In genomic region chr9:8895205-8895604, GRCm38 (mm10) we compare ENCODE assay signal across 21 mouse cellular contexts. TPM values are rescaled to one million over a fixed set of nuclear protein-coding genes. Genes with fewer than 3 reads are reported as not detected.
DNase-seq lines count a peak whose midpoint lies in the region; ATAC-seq lines count a peak whose summit lies in the region.
"Had no signal": no experiment of that assay in that cellular context is flagged by ENCODE, and none has a peak within 500 bp of the region (broad histone marks: within the 10 kb centered on the region; RNA-seq: fewer than 3 reads in every experiment).

No protein-coding gene starts in this region.

- ATAC-seq in common myeloid progenitor, adult 5-6 weeks (replicated peaks; ENCODE audit: low read depth, poor library complexity, severe bottlenecking): peak; percentile 94
- peak; percentile 71 for ATAC-seq in megakaryocyte progenitor cell, adult 5-6 weeks (replicated peaks; ENCODE audit: poor library complexity)
- ATAC-seq: CD4-positive, CD25-positive, alpha-beta regulatory T cell, adult 4 months; forebrain, embryonic 13.5 days; forebrain, embryonic 15.5 days; forebrain, postnatal 0 days; Patski had no signal

- peak; percentile 66 for DNase-seq in 416B (ENCODE audit: low read depth)
- DNase-seq in T-cell, adult 2 months (ENCODE audit: low spot score): no peak
- DNase-seq in kidney, adult 9 months: no peak
- DNase-seq: adrenal gland, adult 2 months; adrenal gland, postnatal 10 days; adrenal gland, postnatal 25 days; B cell, adult 2 months; cerebellum, adult 11 months; cerebellum, adult 18-20 months; cerebellum, adult 8-10 months; cerebellum, adult 9-11 months; cerebellum, postnatal 14 days; cerebellum, postnatal 36 days; forebrain, postnatal 0 days had no signal

RNA-seq across cellular contexts. Expression of gene Pgr, which starts 4.4 kb away (rescaled TPM):
- total RNA-seq in common myeloid progenitor, adult 5-6 weeks (2017): 0.34 TPM in 1 of 2 replicates, not detected in the other
- not detected in 2 replicates for total RNA-seq in megakaryocyte progenitor cell, adult 5-6 weeks (2015)
- not detected in 2 replicates for total RNA-seq in megakaryocyte progenitor cell, adult 5-6 weeks (2017)
- total RNA-seq: CH12.LX had no signal
